Mouse (Mus musculus) v-Abl transformed pro-B cells (cell line): ENCODE results near the gene Gpr176.

Source experiments
- in situ Hi-C, 2 experiments: fragments of 400-800 bp; cut with MboI; formaldehyde crosslinking; loops; one replicate each; pipeline ENCODE4 v1.15.1; 2025; ENCODE audit not compliant: unreplicated experiment in 2 of 2

The Gpr176 gene

DNA sequence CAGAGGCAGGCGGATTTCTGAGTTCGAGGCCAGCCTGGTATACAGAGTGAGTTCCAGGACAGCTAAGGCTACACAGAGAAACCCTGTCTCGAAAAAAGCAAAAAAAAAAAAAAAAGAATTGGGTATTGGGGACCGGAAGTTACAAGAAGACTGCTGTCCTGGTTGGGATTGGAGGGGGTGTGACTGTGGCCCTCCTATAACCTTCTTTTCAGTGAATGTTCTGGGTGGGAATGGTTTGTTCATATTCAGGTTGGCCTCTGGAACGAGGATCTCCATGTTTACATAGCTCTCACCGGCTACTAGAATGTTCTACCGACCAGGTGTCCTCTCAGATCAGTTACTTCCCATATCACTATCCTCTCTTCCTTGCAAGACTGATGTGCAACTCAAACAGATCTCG, 116.1 kb downstream of the Gpr176 start:
- in situ Hi-C loops: loop anchor here (5.0 to 25.0 kb wide), 5 partner anchors 80 to 630 kb away; no protein-coding TSS in a partner anchor

DNA sequence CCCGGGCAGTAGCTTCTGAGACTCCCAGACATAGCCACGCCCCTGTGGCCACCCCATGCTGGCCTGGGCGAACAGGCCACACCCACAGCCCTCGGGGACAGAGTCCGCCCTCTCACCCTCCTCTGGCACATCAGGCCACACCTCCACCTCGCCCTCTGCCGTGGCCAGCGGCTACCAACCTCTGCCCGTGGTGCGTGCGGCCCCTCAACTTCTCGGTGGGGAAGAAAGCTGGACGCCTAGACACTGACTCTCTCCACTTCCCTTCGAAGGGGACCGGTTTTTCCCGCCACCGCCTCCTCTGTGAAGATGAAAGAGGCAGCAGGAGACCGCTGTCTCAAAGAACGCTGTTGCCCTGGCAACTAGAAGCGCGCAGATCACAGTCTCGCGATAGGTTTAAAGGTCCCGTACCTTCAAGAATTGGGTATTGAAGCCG, 116.6 kb downstream of the Gpr176 start, which contains the start of gene Fsip1:
Fsip1 (minus strand) TSS at position 346 of the 433 bp plus-strand sequence.
- in situ Hi-C loops: loop anchor here (5.0 to 25.0 kb wide), 5 partner anchors 81 to 631 kb away; no protein-coding TSS in a partner anchor

DNA sequence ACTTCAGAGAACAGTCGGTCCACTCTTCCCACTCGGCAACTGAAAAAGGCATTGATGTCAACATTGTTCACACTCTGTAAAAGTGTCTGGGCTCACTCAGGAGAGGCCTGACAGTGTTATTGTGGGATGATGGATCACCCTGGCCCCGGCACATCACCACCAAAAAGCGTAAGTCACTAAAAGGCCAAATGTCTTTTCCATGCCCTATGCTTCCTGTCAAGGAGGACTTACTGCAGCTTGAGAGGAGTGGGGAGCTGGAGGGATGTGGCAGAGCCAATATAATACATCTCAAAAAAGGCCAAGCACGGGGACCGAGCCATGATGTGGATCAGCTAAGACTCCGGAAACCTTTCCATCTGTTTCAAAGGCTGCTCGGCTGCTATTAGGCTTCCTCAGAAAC, 118.7 kb downstream of the Gpr176 start:
- in situ Hi-C loops: loop anchor here (25.0 kb wide), 2 partner anchors 358 to 633 kb away; no protein-coding TSS in a partner anchor

DNA sequence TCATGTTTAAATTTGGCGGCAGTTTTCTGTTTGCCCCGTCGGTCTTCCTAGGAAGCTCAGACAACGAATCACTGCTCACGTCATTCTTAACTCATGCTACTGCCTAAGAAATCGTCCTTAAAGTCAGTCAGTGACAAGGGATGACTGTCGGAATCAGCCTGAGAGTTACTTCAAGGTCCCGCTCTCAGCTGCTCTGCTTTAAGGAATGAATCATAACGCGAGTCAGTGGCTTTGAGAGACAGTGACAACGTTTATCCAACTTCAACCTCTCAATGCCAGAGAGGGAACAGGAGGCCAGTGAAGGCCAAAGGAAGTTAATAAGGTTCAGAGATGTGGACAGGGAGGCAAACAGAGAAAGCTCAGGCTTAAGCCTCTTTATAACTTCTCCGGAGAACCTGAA, 124.3 kb downstream of the Gpr176 start:
- in situ Hi-C loops: loop anchor here in 1 of 2 experiments (5.0 to 25.0 kb wide), 2 partner anchors 707 to 1362 kb away; partner anchors contain the start of gene Tmco5

DNA sequence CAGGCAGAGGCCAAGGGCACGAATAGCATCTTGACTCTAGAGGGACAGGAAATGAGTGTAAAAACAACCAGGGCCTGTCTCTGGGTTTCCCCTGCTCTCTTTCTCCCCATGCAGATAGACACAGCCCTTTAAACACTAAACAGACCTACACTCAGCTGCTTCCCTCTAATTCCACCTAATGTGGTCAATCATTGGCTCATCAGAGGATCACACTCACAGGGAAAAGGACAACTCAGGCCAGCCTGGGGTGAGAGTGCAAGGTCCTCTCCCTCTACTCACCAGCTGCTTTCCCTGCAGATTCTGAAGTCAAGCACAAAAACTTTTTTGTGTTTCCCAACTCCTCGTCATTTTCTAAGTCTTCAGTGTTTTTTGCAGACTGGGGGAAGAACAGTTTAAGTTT, 125.2 kb downstream of the Gpr176 start:
- in situ Hi-C loops: loop anchor here in 1 of 2 experiments (5.0 to 25.0 kb wide), 2 partner anchors 706 to 1361 kb away; partner anchors contain the start of gene Tmco5

DNA sequence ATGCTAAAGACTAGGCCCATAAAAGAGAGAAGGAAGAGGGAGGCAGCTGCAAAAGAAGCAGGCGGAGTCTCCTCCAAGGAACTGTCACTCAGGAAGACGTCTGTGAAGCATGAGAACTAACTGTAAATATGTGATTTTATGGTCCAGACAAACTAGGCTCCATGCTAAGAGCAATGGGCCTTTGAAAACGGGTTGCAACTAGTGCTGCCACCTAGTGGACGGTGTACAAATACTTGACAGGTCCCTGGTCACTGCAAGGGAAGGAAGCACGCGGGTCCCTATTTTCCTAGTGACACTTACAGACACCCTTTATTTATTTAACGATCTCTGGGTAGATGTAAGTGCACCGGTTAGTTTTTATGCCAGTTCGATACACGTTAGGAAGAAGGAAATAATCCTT, 127.3 kb downstream of the Gpr176 start:
- in situ Hi-C loops: loop anchor here in 1 of 2 experiments (5.0 to 25.0 kb wide), 2 partner anchors 704 to 1359 kb away; partner anchors contain the start of gene Tmco5

DNA sequence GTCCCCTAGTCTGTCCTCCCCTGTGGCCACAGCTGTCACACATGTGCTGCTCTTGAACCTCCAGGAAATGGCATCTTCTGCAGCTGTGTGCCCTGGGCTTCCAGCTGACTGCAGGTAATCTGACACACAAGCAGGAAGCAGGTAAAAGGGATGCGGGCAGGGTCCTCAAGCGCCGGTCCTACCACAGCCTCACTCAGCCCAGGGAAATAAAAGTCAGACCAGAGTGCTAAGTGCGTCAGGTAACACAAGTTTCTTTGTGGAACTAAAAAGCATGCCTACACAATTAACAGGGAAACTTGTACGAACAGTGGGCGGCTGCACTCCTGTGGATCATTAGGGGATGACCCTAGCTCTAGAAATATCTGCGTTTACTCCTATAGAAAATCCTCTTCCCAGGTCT, 137.0 kb downstream of the Gpr176 start:
- in situ Hi-C loops: loop anchor here in 1 of 2 experiments (25.0 kb wide), 1 partner anchor 1349 kb away; the partner anchor contains the start of gene Tmco5

DNA sequence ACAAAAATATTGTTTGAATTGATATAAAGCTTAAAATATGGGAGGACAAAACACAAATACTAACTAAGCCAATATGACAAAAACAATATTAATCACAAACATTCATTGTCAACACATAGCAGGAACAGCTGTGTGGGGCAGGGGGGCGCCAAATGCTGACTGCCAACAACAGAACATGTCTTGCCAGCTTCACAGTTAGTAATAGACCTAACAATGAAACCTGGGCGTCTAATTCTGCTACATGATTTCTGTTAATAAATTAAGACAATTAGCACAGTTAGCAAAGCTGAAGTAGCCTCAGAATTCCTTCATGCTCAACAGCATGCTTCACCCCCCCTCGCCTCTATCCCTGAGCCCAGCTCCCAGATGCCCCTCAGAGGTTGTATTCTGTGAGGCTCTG, 137.6 kb downstream of the Gpr176 start:
- in situ Hi-C loops: loop anchor here in 1 of 2 experiments (25.0 kb wide), 1 partner anchor 1348 kb away; the partner anchor contains the start of gene Tmco5

DNA sequence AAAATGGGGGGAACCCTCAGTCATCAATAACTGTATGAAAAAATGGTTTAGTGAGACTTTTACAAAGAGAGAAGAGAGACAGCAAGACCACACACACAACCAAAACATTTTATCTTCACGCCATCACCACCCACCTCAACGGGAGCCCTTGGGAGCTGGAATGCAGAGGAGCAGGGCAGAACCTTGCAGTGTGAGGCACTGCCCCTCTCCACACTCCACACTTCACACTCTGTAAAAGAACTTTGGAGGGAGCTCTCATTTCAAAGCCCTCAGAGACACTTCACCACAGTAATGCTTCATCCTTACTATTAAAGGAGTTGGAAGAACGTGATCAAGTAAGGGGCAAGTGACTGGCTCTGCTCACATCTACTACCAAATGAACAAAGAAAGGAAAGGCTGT, 142.7 kb downstream of the Gpr176 start:
- in situ Hi-C loops: loop anchor here in 1 of 2 experiments (25.0 kb wide), 1 partner anchor 1343 kb away; the partner anchor contains the start of gene Tmco5

DNA sequence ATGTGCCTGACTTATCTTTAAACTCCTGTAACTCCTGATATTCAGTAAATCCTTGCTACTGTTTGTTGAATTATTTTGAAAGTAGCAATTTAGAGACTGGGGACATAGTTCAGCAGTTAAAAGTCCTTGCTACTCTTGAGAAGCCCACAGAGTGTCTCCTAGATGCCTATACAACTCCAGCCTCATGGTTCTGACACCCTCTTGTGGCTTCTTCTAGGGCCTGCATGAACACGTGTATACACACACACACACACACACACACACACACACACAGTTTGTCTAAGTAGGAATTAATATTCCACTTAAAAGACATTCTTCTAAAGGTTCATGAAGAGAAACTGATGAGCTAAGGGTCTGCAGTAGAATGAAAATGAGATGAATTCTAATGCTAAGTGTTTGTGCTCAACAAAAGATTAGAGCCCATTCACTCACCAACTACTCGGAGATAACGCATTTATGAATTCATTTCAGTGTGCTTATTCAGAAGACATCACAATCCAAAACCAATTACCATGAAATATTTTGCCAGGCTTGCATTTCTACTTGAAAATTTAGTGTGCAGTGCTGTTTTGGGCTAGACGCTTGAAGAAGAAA, 144.6 kb downstream of the Gpr176 start:
- in situ Hi-C loops: loop anchor here in 1 of 2 experiments (25.0 kb wide), 1 partner anchor 1341 kb away; the partner anchor contains the start of gene Tmco5
